Mouse (Mus musculus) stomach, embryonic 16.5 days (tissue): ENCODE measurements around the gene Acot4. TPM values are rescaled to one million over a fixed set of nuclear protein-coding genes. Genes with fewer than 3 reads are reported as not detected.
"Not testable (repeated sequence)": the region's sequence is repeated elsewhere in the genome, so short reads cannot be mapped to it uniquely, and the experiment has no call there.

Experiments used
- ATAC-seq: fragments of 200-750 bp; cut with Nextera tagmentation; 2 replicates; pipeline ENCODE4 v1.8.0; 2017; ENCODE audit warnings: moderate number of reproducible peaks, moderate TSS enrichment; ENCODE audit not compliant: insufficient read depth, low FRiP score
- H3K27ac ChIP-seq: fragments of 300-500 bp; sonication (generic); 2 replicates; pipeline ENCODE4 v1.5.1; 2014; ENCODE audit warnings: low read length
- H3K27me3 ChIP-seq: fragments of 300-500 bp; sonication (generic); 2 replicates; pipeline ENCODE4 v1.6.1; 2014; ENCODE audit warnings: low read length, control low read depth, mixed read lengths; ENCODE audit not compliant: control insufficient read depth, insufficient read depth
- H3K36me3 ChIP-seq: fragments of 300-500 bp; sonication (generic); 2 replicates; pipeline ENCODE4 v1.6.1; 2014; ENCODE audit warnings: low read length; ENCODE audit not compliant: control insufficient read depth, insufficient read depth
- H3K4me1 ChIP-seq: fragments of 300-500 bp; sonication (generic); 2 replicates; pipeline ENCODE4 v1.6.1; 2014; ENCODE audit warnings: low read length, control low read depth, mixed read lengths; ENCODE audit not compliant: control insufficient read depth, insufficient read depth
- H3K4me2 ChIP-seq: fragments of 300-500 bp; sonication (generic); 2 replicates; pipeline ENCODE4 v1.6.1; 2014; ENCODE audit warnings: low read depth, low read length, mixed read lengths
- H3K4me3 ChIP-seq: fragments of 300-500 bp; sonication (generic); replicated peaks from 2 replicates; pipeline ENCODE4 v1.5.1; 2014; ENCODE audit warnings: mild to moderate bottlenecking, low read length
- H3K9ac ChIP-seq: fragments of 300-500 bp; sonication (generic); 2 replicates; pipeline ENCODE4 v1.6.1; 2014; ENCODE audit warnings: low read length
- H3K9me3 ChIP-seq: fragments of 300-500 bp; sonication (generic); replicated peaks from 2 replicates; pipeline ENCODE4 v1.6.1; 2016; ENCODE audit warnings: low read length, control low read depth; ENCODE audit not compliant: control insufficient read depth
- WGBS: fragments of 180-500 bp; shearing (Covaris S2); extraction: QIAGEN DNeasy Blood & Tissue Kit; methylation state at CpG from one replicate; pipeline ENCODE4 v1.1.7; 2014; 5-methylcytosine and 5-hydroxymethylcytosine counted together
- polyA plus RNA-seq: library from polyadenylated mRNA; unstranded; fragments of >200 nt; fragmentation: Nextera tagmentation; extraction: Ambion mirVana; gene quantifications from 2 replicates; pipeline ENCODE4 v1.2.1, GENCODE M21; 2015

The Acot4 gene
- polyA plus RNA-seq, 1 experiment from 2014 or later: 1.7 TPM

- no peaks in the 10 kb centered on the region for H3K36me3 ChIP-seq
- no peak for ATAC-seq
- no peak overlapping the region for H3K9ac ChIP-seq
- H3K4me2 ChIP-seq: no peak overlapping the region
- no peaks in the 10 kb centered on the region for H3K27me3 ChIP-seq
- no peaks in the 10 kb centered on the region for H3K9me3 ChIP-seq
- WGBS: 71% methylated on average over 5 of the region's 5 CpGs
- H3K27ac ChIP-seq: no peak overlapping the region
- H3K4me1 ChIP-seq: no peaks in the 10 kb centered on the region
- no peak overlapping the region for H3K4me3 ChIP-seq
Measured at GRCm38 (mm10) chr12:84042248-84042647, 4.1 kb downstream of the Acot4 start.

GRCm38 (mm10) chr12:84044045-84044444 lies 5.9 kb downstream of the Acot4 start:
- no peaks in the 10 kb centered on the region for H3K4me1 ChIP-seq
- WGBS: 48% methylated on average over 2 of the region's 2 CpGs
- peaks cover 3% of the 10 kb centered on the region; the same call in 1 of the 2 replicates for H3K36me3 ChIP-seq
- no peak overlapping the region for H3K4me2 ChIP-seq
- no peak overlapping the region for H3K27ac ChIP-seq
- peaks cover 4% of the 10 kb centered on the region; the same call in 1 of the 2 replicates for H3K9me3 ChIP-seq
- ATAC-seq: no peak
- H3K9ac ChIP-seq: no peak overlapping the region
- no peaks in the 10 kb centered on the region for H3K27me3 ChIP-seq
- no peak overlapping the region for H3K4me3 ChIP-seq

- H3K36me3 ChIP-seq: peaks cover 3% of the 10 kb centered on the region; the same call in 1 of the 2 replicates
- no peak overlapping the region for H3K4me2 ChIP-seq
- ATAC-seq: no peak
- no peak overlapping the region for H3K4me3 ChIP-seq
- no peaks in the 10 kb centered on the region for H3K27me3 ChIP-seq
- H3K9me3 ChIP-seq: peaks cover 4% of the 10 kb centered on the region; the same call in 1 of the 2 replicates
- no peaks in the 10 kb centered on the region for H3K4me1 ChIP-seq
- WGBS: 87% methylated on average over 1 of the region's 1 CpGs
- no peak overlapping the region for H3K27ac ChIP-seq
- no peak overlapping the region for H3K9ac ChIP-seq
Measured at GRCm38 (mm10) chr12:84046906-84047305, 8.7 kb downstream of the Acot4 start.

- not testable (repeated sequence) for H3K27ac ChIP-seq, H3K27me3 ChIP-seq, H3K9me3 ChIP-seq, H3K9ac ChIP-seq, H3K36me3 ChIP-seq, H3K4me2 ChIP-seq, H3K4me1 ChIP-seq, ATAC-seq, H3K4me3 ChIP-seq
- 75% methylated on average over 5 of the region's 5 CpGs for WGBS
Measured at GRCm38 (mm10) chr12:84050744-84051143, 12.6 kb downstream of the Acot4 start.

GRCm38 (mm10) chr12:84051937-84052474 lies 13.8 kb downstream of the Acot4 start, which contains the start of gene Acot3:
Gene Acot3, plus strand, starts transcription at chr12:84052144.
- Histone ChIP-seq H3K4me3 (no peak within 1 kb of the TSS), H3K36me3 (peaks cover 3% of the 10 kb centered on the region; the same call in 1 of the 2 replicates), H3K9ac (no peak within 1 kb of the TSS), H3K4me1 (0 out of 2 replicates have a peak, but pooled peaks cover 2% of the 10 kb centered on the region), H3K27ac (no peak within 1 kb of the TSS), H3K4me2 (no peak within 1 kb of the TSS), H3K9me3 (peaks cover 4% of the 10 kb centered on the region; the same call in 1 of the 2 replicates), H3K27me3 (0 out of 2 replicates have a peak, but pooled peaks cover 3% of the 10 kb centered on the region)
- ATAC-seq: no peak
- WGBS: 68% methylated on average over 5 of the region's 5 CpGs

- H3K27me3 ChIP-seq: 0 out of 2 replicates have a peak, but pooled peaks cover 3% of the 10 kb centered on the region
Measured at GRCm38 (mm10) chr12:84052609-84053008, 14.4 kb downstream of the Acot4 start.

GRCm38 (mm10) chr12:84053173-84053572 lies 15.0 kb downstream of the Acot4 start:
- WGBS: 7% methylated on average over 16 of the region's 16 CpGs
- no peak for ATAC-seq
- H3K27me3 ChIP-seq: 0 out of 2 replicates have a peak, but pooled peaks cover 3% of the 10 kb centered on the region
- H3K4me2 ChIP-seq: peak overlapping the region; percentile 73
- H3K36me3 ChIP-seq: peaks cover 2% of the 10 kb centered on the region; the same call in 1 of the 2 replicates
- peaks cover 4% of the 10 kb centered on the region; the same call in 1 of the 2 replicates for H3K9me3 ChIP-seq
- H3K4me1 ChIP-seq: 0 out of 2 replicates have a peak, but pooled peaks cover 2% of the 10 kb centered on the region
- peak overlapping the region; percentile 58 for H3K9ac ChIP-seq
- no peak overlapping the region for H3K27ac ChIP-seq
- H3K4me3 ChIP-seq: peak overlapping the region; percentile 47

More at GRCm38 (mm10) chr12:84052609-84053008, 14.4 kb downstream of the Acot4 start:
- no peak overlapping the region for H3K4me2 ChIP-seq
- no peak overlapping the region for H3K9ac ChIP-seq
- no peak overlapping the region for H3K27ac ChIP-seq
- ATAC-seq: no peak
- H3K36me3 ChIP-seq: peaks cover 3% of the 10 kb centered on the region; the same call in 1 of the 2 replicates
- no peak overlapping the region for H3K4me3 ChIP-seq
- 0 out of 2 replicates have a peak, but pooled peaks cover 2% of the 10 kb centered on the region for H3K4me1 ChIP-seq
- WGBS: 85% methylated on average over 7 of the region's 7 CpGs
- H3K9me3 ChIP-seq: peaks cover 4% of the 10 kb centered on the region; the same call in 1 of the 2 replicates

- no peak for ATAC-seq
- Histone ChIP-seq H3K27me3 (0 out of 2 replicates have a peak, but pooled peaks cover 3% of the 10 kb centered on the region), H3K36me3 (no peaks in the 10 kb centered on the region), H3K4me2 (peak overlapping the region; percentile 73), H3K4me1 (0 out of 2 replicates have a peak, but pooled peaks cover 2% of the 10 kb centered on the region), H3K9ac (peak overlapping the region; percentile 58), H3K27ac (no peak overlapping the region), H3K4me3 (peak overlapping the region; percentile 47), H3K9me3 (no peaks in the 10 kb centered on the region)
- 3% methylated on average over 39 of the region's 46 CpGs for WGBS
Measured at GRCm38 (mm10) chr12:84053679-84054391, 15.7 kb downstream of the Acot4 start.

- no peaks in the 10 kb centered on the region for H3K36me3 ChIP-seq
- 31% methylated on average over 2 of the region's 2 CpGs for WGBS
- no peak overlapping the region for H3K4me3 ChIP-seq
- no peaks in the 10 kb centered on the region for H3K27me3 ChIP-seq
- no peak overlapping the region for H3K4me2 ChIP-seq
- no peak overlapping the region for H3K9ac ChIP-seq
- ATAC-seq: no peak
- no peaks in the 10 kb centered on the region for H3K4me1 ChIP-seq
- no peaks in the 10 kb centered on the region for H3K9me3 ChIP-seq
- H3K27ac ChIP-seq: no peak overlapping the region
Measured at GRCm38 (mm10) chr12:84060946-84061345, 22.8 kb downstream of the Acot4 start.
